Mouse (Mus musculus) natural killer cell, adult 2 months (primary cell): ENCODE results near the gene Olfr1414.
"Not testable (repeated sequence)": the region's sequence is repeated elsewhere in the genome, so short reads cannot be mapped to it uniquely, and the experiment has no call there.

Experiments used
- DNase-seq, 2 experiments: peaks; one replicate each; pipeline ENCODE4 v3.0.0; 2022; ENCODE audit warnings: low spot score in 2 of 2

Gene Olfr1414

DNA sequence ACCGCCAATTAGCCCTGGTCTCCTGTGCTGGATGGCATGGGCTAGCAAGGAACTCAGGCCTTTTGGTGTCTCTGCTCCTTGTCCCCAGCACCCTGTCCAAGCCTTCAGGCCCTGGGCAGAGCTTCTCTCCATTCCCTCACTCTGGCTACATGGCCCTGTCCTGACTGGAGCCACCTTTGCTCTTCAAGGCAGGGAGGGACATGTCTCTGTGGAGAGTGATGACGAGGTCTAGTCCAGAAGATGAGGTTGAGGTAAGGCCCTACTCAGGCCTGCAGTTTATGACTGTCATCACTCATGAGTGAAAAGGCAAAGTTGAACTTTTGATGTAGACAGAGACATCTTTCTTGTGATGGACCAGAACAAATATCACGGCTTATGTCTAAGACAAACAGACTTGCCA is at the start of gene Olfr1414:
Gene Olfr1414 (minus strand): TSS at position 101 of the 400 bp plus-strand sequence.
- DNase-seq, result no peak

DNA sequence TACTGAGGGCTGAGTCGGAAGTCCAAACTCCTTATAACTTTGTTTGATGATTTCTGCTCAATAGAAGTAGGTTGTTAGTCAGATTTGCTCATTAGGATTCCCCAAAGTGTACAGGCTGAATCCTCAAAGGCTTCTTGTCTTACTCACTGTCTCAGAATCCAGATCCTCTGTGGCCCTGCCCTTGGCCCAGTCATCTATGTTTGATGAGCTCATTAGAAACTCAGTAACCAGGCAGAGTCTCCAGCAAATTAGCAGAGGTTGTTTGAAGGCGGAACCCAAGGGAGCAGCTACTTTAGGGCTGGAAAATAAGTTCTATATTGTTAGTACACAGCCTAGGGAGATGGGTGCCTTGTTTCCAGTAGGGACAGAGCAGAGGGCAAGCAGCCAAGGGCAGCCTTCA is 27.5 kb upstream of the Olfr1414 start:
- no peak for DNase-seq

DNA sequence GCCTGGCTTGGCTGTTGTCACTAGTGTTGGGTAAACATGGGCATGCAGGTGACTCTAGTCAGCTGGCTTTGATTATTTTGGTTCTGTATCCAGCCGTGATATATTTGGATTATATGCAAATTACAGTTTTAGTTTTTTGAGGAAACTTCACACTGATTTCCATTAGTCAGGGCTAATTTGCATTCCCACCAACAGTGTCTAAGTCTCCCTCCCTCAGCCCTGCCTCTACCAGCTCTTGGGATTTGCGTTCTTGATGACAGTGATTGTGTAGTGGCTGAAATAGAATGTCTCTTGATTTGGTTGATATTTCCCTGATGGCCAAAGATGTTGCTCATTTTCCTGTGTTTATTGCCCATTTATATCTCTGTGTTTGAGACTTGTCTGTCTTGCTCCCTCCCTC is 20.6 kb upstream of the Olfr1414 start:
- no peak for DNase-seq

DNA sequence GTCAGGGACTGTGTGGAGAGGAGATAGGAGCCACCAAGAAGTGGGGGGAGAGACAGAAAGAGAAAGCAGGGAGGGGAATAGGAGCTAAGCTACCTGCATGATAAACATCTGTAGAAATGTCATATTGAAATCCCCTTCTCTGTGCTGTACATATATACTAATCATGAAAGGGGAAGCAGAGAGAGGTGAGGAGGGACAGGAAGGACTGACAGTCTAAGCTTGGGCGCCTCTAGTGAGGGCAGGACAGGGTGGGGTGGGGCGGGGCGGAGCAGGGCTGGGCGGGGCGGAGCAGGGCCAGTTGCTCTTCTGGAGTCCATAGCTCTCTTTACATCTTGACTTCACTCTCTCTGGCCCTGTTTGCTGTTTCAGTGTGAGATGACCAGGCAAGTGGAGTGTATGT is 18.5 kb upstream of the Olfr1414 start:
- DNase-seq, result no peak

DNA sequence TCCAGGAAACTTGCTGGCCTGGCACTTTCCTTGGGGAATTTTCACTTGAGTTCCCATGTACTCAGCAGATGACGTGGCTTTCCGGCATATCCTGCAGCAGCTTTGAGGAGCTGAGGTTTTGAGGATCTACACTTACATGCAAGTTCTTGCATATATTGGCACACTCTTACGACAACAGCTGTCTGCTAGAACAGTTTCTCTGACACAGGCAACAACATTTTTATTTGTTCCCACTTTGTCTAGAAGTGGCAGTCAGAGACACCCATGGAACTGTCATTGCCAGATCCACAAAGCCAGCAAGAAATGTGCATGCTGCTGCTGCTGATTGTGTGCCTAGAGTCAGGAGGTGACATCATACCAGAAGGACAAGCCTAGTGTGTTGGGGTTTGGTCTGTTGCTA is 5.3 kb upstream of the Olfr1414 start:
- no peak for DNase-seq

DNA sequence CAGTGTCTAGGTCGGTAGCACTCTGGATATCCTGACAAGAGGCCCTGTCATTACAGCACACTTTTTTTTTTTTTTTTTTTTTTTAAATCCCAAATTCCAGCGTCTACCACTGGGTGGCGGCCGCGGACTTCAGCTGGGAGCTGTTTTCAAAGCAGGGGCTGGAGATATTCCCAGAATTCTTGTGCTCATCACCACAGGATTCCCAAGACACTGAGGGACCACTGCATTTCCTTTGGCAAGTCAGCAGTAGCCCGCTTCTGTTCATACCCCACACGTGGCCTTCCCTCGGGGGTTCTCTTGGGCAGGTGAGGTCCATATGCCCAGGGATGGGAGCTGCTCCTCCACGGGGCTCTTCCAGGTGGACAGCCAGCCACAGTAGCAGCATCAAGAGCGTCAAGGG is 2.9 kb upstream of the Olfr1414 start:
- DNase-seq, result no peak

DNA sequence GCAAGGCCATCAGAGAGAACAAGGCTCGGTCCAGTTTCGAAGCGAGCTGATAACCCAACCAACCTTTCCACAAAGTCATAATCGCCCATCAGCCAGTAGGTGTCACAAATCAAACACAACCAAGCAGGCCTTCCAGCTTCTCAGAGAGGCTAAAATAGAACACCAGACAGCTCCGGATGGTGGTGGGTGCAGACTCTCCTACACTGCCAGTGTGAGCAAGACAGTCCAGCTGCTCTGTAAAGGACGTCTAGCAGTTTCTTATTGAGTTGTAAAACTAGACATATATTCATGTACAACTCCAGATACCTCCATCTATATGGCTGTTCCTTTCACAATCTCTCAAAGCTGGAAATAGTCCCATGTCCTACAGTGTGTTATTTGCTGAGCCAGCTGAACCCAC is 585 bp upstream of the Olfr1414 start:
- no peak for DNase-seq

DNA sequence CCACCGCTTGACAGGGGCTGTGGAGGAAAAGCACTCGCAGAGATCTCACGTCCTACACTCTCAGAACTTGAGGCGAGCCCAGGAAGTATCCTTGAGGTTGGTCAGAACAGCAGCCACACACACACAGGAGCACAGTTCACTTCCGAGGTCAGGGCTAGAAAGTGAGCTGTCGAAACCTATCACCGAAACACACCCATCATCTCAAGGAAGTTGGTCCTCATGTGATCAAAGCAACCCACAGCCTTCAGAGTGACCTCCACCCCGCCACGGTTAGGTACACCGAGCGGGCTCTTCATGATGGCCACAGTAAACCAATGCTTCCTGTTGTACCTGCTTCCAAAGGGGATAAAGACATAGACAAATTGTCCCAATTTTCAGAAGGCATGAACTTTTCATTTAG is 3.1 kb downstream of the Olfr1414 start:
- peak; percentile 14 to 41 for DNase-seq

DNA sequence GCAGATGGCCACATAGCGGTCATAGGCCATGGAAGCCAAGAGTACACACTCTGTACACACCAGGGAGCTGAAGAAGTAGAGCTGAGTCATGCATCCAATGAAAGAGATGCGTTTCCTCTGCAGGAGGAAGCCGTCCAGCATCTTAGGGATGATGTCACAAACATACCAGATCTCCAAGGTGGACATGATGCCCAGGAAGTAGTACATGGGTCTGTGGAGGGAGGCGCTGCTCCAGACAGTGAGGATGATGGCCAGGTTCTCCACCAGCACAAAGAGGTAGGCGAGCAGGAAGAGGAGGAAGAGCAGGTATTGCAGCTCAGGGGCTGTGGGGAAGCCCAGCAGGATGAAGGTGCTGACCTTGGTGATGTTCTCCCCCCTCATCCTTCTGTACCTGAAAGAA is 6.8 kb downstream of the Olfr1414 start:
- not testable (repeated sequence) for DNase-seq

DNA sequence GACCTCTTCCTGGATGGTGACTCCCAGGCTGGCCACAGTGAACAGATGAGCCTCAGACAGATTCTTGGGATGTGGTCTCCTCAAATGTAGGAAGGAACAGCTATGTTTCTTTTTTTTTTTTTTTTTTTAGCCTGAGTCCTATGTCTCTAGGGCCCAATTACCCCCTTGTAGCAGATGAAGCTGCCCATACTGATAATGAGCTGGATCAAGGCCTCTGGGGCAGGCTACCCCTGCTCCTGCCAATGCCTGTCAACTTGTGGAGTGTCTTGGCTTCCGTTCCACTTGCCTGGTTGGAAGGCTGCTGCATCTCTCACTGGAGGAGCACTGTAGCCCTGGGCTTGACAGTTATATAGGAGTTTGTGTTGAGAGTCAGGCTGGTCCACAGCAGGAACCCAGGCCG is 22.5 kb downstream of the Olfr1414 start, which contains the start of gene Olfr1415:
Gene Olfr1415 (minus strand): TSS at position 101 of the 400 bp plus-strand sequence.
- DNase-seq, result no peak

DNA sequence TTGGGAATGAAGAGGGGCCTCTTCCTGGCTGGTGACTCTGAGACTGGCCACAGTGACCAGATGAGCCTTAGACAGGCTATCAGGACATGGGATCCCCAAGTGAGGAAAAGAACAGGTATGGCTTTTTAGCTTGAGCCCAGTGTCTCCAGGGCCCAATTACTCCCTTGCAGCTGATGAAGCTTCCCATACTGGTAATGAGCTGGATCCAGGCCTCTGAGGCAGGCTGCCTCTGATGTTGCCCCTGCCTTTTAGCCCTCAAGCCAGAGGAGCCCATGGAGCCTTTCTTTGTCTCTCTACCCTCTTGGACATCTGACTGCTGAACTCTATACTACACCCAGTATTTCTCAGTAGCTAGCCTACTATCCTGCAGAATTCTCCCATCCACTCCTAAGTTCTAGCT is 33.4 kb downstream of the Olfr1414 start, which contains the start of gene Olfr1416:
Gene Olfr1416 (minus strand): TSS at position 101 of the 400 bp plus-strand sequence.
- DNase-seq, result no peak

DNA sequence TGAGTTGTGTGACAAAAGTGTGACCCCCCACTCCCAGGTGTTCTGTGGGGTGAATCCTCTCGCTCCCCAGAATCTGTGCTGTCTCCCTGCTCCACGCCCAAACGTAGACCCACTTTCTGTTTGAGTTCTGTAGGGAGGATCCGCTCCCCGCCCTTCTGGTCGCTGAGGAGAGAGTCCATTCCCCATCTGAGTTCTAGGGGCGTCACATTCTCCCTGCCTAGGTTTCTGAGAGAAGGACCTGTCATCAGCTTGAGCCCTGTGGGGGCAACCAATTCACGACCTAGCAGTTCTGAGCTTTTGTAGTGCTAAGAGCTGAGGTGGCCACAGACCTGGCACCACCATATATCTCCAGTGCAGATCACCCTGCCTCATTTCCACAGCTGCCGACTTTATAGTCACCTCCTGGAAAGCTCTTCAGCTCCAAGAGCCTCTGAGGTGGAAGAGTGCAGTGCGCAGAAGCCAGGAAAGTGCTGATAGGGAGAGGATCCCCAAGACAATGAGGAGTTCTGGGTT is 44.3 kb downstream of the Olfr1414 start:
- no peak for DNase-seq

DNA sequence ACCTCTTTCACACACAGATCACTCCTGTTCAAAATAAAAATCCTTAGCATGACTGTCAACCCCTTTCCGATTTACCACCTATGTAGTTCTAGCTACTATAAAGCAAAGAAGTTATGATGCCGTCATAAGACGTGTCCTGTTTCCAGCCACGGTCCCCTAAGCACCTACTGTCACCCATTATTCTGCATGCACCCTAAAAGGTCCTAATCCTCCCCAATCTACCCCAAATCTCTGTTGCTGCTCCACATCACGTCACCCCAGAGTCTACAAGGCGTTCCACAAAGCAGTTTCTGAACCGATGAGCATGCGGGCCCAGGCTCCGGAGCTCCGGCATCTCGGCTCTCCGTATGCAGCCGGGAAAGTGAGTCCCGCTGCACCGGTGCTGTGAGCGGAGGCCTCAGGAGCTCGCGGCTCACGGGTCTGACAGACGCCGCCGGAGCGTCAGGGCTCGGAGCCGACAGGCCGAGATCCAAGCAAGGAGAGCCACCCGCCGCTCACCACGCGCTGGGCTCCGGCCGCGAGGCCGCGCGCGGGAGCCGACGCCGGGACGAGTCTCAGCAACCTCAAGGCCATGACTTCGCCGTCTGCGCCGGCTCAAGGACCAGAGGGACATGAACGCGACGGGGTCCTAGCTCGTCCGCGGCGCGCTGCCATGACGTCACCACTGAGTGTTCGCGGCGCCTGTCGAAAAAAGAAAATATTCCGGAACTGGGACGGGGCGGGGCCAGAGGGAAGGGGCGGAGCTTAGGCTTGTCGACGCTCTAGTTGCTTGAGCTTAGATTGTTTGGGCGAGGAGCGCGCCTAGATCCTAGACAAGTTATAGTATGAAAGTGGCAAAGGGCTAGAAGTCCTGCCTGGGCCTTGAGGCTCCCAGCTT is 45.1 kb downstream of the Olfr1414 start, which contains the start of gene Ndufa10:
Gene Ndufa10 (minus strand): TSS at position 696 of the 877 bp plus-strand sequence.
- DNase-seq, result peak; percentile 95

DNA sequence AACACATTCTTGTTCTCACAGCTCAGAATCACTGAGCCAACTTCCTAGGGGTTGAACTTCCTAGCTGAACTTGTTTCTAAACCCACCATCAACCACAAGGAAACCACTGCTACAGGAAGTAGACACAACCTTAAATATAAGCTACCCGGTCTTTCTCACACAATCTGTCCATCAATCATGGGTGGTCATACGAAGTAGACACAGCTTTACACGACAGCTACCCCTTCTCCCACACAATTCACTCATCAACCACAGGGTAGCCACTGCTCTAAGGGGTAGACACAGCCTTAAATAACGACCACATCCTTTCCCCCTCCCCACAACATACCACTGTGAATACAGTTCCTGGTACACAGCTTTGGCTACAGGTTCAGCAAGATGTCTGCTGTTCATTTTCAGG is 49.6 kb downstream of the Olfr1414 start:
- DNase-seq, result peak; percentile 45 to 56

DNA sequence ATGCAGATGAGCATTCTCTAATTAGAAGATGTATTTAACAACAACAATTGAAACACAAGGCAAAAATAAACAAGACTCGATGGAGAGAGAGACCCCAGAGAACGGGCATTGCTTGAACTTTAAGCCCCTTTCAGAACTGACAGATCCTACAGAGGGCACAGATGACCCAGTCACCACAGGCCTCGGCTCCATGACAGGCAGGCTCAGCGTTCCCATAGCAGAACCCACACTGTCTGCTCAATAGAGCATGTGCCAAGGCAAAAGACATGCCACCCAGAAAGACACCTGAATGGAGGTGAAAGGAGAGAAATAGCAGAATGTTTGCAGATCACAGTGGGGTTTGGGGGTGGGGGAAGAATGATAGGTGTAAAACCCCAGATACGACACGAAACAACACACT is 60.0 kb downstream of the Olfr1414 start:
- no peak for DNase-seq

DNA sequence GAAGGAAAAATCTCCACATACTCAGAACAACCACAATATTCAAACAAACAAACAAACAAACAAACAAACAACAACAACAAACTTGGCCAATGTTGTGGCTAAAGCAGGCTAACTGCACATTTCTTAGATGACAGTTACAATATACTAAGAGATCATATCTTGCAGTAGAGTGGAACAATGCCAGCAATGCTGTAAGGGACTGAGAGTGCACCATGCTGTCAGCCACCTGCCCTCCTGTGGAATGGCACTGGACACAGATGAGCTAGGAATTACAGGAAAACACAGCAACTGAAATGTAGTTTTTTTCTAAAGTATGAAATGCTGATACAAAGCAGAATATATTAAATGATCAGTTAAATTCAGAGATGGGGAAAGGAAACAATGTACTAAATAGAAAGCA is 60.7 kb downstream of the Olfr1414 start:
- no peak for DNase-seq
